Mouse (Mus musculus): ENCODE data around the gene Opcml.

Opcml gene

GRCm38 (mm10) chr9:28536637-28537036 is 746.1 kb downstream of the Opcml start:
- no peak for DNase-seq (ENCODE audit: low spot score)

GRCm38 (mm10) chr9:28548189-28548588 is 757.6 kb downstream of the Opcml start:
- no peak for DNase-seq (ENCODE audit: low spot score)

DNA sequence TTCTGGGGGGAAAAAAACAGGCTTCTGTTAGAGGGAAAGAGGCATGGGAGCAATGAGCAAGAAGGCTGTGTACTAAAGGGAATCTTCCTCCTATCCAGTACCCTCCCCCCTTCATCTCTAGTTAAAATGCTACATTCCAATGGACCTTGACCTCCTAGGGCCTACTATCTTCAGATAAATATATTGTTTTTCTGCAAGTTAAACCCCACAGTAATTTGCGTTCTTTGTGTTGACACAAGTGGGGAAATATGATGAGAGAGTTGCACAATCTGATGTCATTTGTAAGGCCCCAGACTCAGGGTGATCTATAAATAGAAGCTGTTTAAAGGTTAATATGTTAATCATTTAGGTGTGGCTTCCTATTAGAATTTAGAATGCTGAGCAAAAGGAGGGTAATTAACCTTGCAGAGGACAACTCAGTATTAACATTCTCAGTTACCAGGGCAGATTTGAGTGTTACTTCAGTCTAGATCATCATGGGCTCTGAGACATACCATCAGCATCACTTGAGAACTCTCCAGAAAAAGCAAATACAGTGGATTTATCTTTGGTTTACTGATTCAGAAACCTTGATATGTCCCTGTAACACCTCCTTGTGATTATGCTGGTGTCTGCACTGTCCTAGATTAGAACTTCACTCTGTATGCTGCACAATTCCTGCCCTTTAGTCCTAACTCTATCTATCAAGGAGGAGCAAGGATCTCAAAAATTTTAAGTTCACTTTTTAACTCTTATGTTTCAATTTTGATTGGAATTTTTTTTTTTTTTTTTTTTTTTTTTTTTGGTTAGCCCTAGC is 762.0 kb downstream of the Opcml start:
- peak; percentile 13 for DNase-seq (ENCODE audit: low spot score)

DNA sequence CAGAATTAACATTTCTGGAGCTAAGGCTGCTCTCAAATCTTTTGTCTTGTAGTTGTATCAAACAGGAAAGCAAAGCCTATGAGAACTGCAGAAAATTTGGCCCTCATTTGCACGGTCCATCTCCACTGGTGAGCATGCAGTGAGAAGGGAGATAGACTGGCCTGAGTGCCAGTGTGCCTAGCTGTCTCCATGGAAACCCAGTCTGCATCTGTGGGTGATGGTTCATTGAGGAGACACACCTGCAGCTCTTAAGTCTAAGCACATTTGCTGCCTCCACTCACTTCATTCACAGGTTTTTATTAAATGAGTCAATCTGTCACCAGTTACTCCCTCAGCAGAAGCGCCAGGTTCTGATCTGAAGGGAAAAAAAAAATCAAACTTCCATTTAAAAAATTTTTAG is 768.1 kb downstream of the Opcml start:
- DNase-seq (ENCODE audit: low spot score) = no peak

GRCm38 (mm10) chr9:28561761-28562160 is 771.2 kb downstream of the Opcml start:
- no peak for DNase-seq (ENCODE audit: low spot score)

DNA sequence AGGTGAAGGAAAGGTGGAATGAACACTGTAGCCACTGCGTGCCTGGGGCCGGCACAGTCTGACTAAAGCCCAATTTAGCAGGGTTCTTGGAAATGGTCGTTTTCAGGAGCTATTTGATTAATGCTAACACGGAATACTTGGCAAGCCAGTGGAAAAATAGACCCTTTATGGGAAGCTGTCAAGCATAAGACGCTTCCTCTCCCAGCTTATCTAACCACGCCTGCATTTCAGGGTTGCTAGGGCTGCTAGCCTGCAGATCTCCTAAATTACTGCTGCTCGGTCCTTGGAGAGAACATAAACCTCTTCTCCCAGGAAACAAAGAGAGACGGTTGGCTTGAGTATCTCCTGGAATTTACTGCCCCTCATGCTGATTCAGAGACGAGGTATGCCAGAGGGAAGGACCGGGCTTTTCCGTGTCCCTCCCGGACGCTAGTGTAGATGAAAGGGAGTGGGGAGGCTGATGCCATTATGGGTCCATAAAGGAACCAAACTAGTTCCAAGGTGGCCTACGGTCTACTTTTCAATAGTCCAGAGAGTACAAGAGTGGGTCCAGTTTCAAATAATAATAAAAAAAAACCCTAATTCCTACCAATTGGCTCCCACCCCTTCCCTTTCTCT is 772.6 kb downstream of the Opcml start:
- DNase-seq (ENCODE audit: low spot score) = no peak

DNA sequence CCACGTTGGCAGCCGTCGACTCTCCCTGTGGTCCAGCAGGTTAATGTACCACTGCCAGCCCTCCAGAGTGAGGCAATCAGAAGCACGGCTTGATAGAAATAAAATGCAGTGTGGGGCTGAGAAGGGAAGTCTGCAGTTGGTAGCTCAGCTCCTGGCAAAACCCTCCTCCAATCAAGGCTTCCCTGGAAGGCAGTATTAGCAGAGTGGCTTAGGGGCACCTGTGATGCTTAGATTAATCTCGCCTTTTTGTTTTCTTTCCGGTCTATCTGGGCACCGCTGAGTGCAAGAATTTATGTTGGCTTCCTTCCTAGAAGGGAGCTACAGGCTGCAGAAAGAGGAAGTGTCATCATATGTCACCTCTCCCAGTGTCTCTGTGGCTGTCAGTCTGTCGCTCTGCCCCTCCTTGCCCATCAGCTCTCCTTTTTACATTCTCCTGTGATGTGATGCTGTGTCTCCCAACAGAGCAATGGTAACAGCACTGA is 778.5 kb downstream of the Opcml start:
- DNase-seq (ENCODE audit: low spot score) = no peak

GRCm38 (mm10) chr9:28569776-28570175 is 779.2 kb downstream of the Opcml start:
- no peak for DNase-seq (ENCODE audit: low spot score)

DNA sequence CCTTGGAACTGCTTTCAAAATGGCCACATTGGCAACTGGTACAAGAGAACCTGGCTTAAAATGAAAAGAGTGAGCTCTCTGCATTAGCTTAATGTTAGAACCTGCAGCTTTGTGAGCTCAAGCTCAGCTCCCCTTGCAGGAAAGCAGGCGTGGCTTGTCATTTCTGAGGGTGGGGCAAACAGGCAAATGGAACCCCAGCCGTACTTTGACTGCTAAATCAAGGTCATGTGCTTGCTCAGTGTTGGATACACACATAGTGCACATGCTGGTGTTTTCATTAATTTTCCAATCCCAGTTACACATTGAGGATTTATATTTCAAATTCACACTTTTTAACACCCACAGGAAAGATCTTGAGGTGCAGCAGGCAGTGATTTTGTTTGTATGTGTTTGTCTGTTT is 781.1 kb downstream of the Opcml start:
- no peak for DNase-seq (ENCODE audit: low spot score)

DNA sequence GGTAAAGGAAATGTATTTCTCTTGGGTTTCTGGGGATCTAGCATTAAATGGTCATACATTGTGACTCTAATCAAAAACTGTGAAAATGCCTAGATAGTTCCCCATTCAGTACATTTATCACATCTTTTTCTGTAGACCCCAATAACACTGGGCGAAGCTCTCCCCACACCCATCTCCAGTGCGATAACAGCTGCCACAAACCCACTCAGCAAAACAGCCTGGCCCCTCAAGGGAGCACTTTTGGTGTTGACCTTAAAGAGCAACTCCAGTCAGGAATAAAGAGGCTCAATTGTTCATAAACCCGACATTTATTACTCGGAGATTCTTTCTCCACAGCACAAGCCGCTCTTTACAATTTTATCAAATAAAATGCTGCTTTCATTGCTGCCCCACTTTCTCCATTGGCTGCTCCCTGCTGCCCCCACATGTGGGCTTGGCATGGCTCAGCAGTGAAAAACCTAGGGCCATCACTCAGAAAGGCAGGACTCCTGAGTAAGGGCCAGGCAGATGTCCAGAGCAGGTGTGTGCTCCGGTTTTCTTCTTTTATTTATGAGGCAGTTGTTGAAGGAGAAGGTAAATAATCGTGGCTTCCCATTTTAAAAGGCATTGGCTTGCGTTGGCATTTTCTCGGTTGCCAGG is 781.7 kb downstream of the Opcml start:
- no peak for DNase-seq (ENCODE audit: low spot score)

DNA sequence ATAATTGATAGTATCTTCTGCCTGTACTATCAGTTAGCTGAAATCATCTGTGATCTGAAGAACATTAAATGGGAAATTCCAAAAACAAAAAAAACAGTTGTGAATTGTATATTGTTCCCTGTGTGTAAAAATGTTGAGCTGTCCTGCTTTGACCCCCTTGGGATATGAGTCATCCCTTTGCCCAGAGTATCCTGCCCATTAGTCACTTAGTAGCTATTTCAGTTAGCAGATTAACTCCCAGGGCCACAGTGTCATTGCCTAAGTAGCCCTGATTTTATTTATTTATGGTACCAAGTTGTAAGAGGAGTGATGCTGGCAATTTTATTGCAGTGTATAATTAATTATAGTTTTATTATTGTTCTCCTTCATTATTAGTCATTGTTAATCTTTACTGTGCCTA is 788.2 kb downstream of the Opcml start:
- no peak for DNase-seq (ENCODE audit: low spot score)

DNA sequence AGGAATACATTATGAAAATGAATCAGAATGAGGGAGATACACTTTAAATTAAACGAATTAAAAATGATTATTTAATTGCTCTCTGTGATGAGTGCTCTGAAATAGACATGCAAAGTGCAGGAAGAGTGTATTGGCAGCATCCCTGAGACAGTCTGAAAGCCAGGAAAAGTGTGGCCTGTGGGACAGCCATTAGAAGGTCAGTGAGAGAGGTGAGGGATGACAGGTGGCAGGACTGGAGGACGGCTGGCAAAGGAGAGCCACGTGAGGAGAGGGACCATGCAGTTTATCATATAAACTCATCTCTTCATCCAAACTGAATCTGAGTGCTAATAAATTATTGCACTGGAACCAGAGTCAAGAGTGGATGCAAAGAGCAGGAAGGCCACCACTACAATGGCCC is 796.7 kb downstream of the Opcml start:
- DNase-seq (ENCODE audit: low spot score) = no peak

GRCm38 (mm10) chr9:28587857-28588388 is 797.3 kb downstream of the Opcml start:
- DNase-seq (ENCODE audit: low spot score) = no peak

DNA sequence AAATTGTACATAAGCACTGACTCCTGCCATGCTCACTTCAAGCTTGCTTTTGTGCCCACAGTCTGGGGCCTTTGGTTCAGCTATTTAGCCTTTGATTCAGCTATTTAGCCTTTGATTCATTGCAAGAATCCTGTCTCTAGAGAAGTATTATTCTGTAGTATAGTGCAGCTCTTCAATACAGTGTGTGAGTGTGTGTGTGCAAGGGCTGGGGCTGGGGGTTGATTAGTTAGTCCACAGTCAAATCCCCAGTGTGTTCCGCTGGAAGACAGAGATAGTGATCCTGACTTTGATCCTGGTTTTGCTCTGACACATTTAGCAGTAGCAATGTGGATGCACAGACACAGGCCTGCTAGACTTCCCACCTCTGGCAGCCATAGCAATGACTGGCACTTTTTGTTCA is 797.9 kb downstream of the Opcml start:
- no peak for DNase-seq (ENCODE audit: low spot score)

DNA sequence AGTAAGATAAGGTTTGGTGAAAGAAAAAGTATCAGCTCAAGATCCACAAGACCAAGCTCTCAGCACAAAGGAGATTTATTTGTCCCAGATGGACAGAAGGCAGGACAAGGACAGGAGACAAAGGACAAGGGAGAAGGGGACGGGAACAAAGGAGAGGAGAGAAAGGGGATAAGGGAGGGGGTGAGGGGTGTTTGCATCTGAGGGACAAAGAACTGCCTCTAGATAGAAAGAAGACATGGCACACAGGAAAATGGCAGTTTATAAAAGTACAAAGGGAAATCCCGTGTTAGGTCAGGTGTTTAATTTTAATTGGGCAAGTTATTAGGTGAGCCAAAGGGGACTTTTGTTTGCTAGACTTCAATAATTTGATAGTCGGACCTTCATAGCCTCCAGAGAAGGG is 801.6 kb downstream of the Opcml start:
- no peak for DNase-seq (ENCODE audit: low spot score)

GRCm38 (mm10) chr9:28595062-28595461 is 804.5 kb downstream of the Opcml start:
- DNase-seq (ENCODE audit: low spot score) = no peak

- no peak for DNase-seq (ENCODE audit: low spot score)
Measured at GRCm38 (mm10) chr9:28605561-28605960, 815.0 kb downstream of the Opcml start.

DNA sequence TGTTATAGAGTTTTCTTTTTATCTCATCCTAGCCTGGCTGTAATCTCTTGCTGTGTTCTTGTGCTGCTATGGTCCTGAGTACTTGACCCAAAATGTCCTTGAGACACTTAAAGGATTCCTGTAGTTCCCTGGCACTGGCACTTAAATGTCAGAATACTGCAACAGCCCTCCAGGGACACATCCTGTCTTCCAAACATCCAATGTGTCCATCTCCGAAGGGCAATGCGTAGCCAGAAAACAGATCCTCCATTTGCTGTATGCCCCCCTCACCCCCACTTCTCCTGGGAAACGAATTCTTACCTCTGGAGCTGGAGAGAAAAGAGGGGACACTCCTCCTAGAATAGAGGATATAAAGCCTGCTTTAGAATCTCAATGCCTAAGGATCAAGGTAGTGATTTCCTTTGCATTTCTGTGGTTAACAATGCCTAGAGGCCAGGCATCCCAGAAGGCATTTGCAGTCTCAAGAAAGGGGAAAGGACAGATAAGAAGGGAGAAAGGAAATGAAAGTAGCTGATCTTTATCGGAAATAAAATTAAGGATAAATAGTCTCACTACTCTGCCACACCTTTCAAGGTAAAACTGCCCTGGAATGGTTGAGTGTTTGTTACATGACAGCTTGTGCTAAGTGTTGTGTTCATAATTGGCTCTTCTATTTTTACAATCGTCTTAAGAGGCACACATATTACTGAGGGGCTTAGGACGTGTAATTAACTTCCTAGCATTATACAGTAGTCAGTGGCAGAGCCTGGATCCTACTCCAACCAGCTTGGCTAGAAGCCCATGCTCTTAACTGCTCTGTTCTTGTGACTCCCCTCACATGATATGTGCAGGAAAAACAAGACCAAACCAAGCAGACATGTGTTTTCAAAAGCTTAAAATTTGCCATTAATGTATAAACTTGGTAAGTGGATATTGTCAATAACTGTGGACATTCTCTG is 823.4 kb downstream of the Opcml start:
- DNase-seq (ENCODE audit: low spot score) = no peak

- no peak for DNase-seq (ENCODE audit: low spot score)
Measured at GRCm38 (mm10) chr9:28615447-28615846, 824.9 kb downstream of the Opcml start.

- DNase-seq (ENCODE audit: low spot score) = no peak
Measured at GRCm38 (mm10) chr9:28617666-28618065, 827.1 kb downstream of the Opcml start.

DNA sequence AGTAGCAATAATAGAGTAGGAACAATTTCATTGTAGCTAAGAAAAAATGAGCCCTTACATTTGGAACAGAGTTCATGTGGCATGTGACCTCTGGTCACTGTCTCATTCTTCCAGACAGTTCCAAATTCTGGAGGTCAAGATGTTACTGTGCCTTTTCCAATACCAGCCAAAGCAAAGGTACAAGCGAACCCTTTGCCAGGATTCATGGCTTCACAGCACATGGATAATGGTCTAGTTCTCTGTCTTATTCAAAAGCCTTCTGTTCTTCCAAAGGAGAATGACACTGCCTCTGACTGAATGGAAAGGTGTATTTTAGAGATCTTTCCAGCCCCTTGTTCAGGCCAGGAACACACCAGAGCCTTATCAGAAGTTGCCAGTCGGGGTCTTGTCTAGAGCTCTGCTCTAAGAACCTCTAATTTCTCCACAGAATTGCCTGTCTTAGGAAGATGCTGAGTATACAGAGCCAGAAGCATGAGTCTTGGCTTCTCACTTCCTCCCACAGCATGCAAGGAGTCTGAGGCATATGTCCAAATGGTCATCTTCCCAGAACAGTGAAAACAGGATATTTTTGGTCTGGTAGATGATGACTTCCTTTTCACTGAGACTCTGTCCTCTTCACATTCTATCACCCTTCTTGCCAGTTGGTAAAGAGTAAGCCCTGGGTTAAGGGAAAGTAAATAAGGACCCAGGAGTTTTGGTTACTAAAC is 827.8 kb downstream of the Opcml start:
- DNase-seq (ENCODE audit: low spot score) = no peak
